Mouse (Mus musculus): Measurements from ENCODE around the gene Samd15. TPM values are rescaled to one million over a fixed set of nuclear protein-coding genes. Genes with fewer than 3 reads are reported as not detected.

Gene Samd15
- polyA plus RNA-seq, 1 experiment from 2014 or later, result 1.5 TPM

- Histone ChIP-seq H3K4me1 (replicated peaks; ENCODE audit: control insufficient read depth, insufficient read depth, low read length) (no peaks in the 10 kb centered on the region), H3K9me3 (ENCODE audit: control insufficient read depth, low read length) (no peaks in the 10 kb centered on the region), H3K9ac (ENCODE audit: low read length) (no peak overlapping the region), H3K4me3 (ENCODE audit: low read length) (no peak overlapping the region), H3K27me3 (ENCODE audit: control insufficient read depth, insufficient read depth, low read depth, low read length) (no peaks in the 10 kb centered on the region), H3K36me3 (ENCODE audit: control insufficient read depth, insufficient read depth, low read length) (no peaks in the 10 kb centered on the region), H3K4me2 (ENCODE audit: low read depth, low read length) (no peak overlapping the region), H3K27ac (ENCODE audit: low read length) (no peak overlapping the region)
- WGBS, result 39% methylated on average over 7 of the region's 7 CpGs
- no peak for ATAC-seq (ENCODE audit: low read depth)
These were observed 19.8 kb downstream of the Samd15 start for GRCm38 (mm10) chr12:87219362-87219761.

DNA sequence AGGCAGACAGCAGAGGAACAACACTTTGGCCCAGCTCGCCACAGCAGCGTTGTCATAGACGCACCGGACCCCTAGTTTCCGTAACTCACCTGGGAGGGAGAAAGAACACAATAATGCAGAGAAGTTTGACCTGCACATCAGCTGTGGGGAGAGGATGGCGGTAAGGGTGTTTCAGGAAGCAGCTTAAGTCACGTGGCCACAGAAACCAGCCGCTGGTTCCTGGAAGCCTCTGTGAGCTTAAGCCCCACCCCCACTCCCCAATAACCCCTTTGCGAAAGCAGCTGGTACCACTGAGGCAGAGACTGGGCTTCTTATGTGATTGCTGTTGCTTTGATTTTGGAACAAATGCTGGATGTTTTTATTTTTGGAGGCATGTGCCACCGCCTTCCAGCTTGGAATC, 25.4 kb downstream of the Samd15 start:
- 69% methylated on average over 10 of the region's 10 CpGs for WGBS
- H3K4me2 ChIP-seq (ENCODE audit: low read depth, low read length), result no peak overlapping the region
- H3K4me3 ChIP-seq (ENCODE audit: low read length), result no peak overlapping the region
- no peaks in the 10 kb centered on the region for H3K36me3 ChIP-seq (ENCODE audit: control insufficient read depth, insufficient read depth, low read length)
- no peaks in the 10 kb centered on the region for H3K9me3 ChIP-seq (ENCODE audit: control insufficient read depth, low read length)
- no peaks in the 10 kb centered on the region for H3K4me1 ChIP-seq (replicated peaks; ENCODE audit: control insufficient read depth, insufficient read depth, low read length)
- no peaks in the 10 kb centered on the region for H3K27me3 ChIP-seq (ENCODE audit: control insufficient read depth, insufficient read depth, low read depth, low read length)
- H3K27ac ChIP-seq (ENCODE audit: low read length), result no peak overlapping the region
- ATAC-seq (ENCODE audit: low read depth), result no peak
- no peak overlapping the region for H3K9ac ChIP-seq (ENCODE audit: low read length)

DNA sequence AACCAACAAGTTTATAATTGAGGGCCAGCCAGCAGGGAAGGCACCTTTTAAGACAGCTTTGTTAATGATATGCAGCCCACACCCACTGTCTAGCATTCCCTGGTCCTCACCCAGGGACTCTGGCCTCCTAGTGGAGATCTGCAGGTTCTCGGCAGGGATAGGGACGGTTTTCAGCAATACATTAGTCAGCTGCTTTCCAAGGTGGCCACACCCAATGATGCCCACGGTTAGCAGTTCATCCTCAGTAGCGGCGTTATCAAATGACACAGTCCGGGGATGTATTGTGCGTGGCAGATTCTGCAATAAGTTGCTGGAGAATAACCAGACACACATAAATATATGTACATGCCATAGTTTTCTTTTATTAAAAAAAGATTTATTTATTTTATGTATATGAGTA, 27.3 kb downstream of the Samd15 start:
- Histone ChIP-seq H3K27me3 (ENCODE audit: control insufficient read depth, insufficient read depth, low read depth, low read length) (no peaks in the 10 kb centered on the region), H3K9me3 (ENCODE audit: control insufficient read depth, low read length) (no peaks in the 10 kb centered on the region), H3K4me1 (replicated peaks; ENCODE audit: control insufficient read depth, insufficient read depth, low read length) (no peaks in the 10 kb centered on the region), H3K4me3 (ENCODE audit: low read length) (no peak overlapping the region), H3K27ac (ENCODE audit: low read length) (no peak overlapping the region), H3K36me3 (ENCODE audit: control insufficient read depth, insufficient read depth, low read length) (no peaks in the 10 kb centered on the region), H3K9ac (ENCODE audit: low read length) (no peak overlapping the region), H3K4me2 (ENCODE audit: low read depth, low read length) (no peak overlapping the region)
- ATAC-seq (ENCODE audit: low read depth), result no peak
- WGBS, result 65% methylated on average over 7 of the region's 7 CpGs

DNA sequence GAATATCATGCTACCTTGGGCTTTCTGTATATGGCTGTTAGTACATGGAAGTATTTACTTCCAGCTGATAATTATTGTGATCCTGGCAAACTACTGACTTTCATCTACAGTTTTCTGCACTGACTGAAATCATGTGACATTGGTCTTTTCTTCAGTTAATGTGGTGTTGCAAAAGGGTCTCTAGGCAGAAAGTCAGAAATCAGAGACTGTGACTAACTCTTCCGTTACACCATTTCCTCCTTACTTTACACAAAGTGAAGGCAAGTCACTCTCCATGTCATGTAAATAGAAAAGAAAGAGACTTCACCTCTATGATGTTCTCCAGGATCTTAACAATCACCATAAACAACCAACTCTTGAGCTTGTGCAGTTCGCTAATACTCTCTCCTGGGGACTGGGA, 30.1 kb downstream of the Samd15 start:
- no peaks in the 10 kb centered on the region for H3K27me3 ChIP-seq (ENCODE audit: control insufficient read depth, insufficient read depth, low read depth, low read length)
- no peak overlapping the region for H3K9ac ChIP-seq (ENCODE audit: low read length)
- H3K4me3 ChIP-seq (ENCODE audit: low read length), result no peak overlapping the region
- no peaks in the 10 kb centered on the region for H3K4me1 ChIP-seq (replicated peaks; ENCODE audit: control insufficient read depth, insufficient read depth, low read length)
- no peak overlapping the region for H3K27ac ChIP-seq (ENCODE audit: low read length)
- no peak for ATAC-seq (ENCODE audit: low read depth)
- H3K9me3 ChIP-seq (ENCODE audit: control insufficient read depth, low read length), result no peaks in the 10 kb centered on the region
- 94% methylated on average over 2 of the region's 2 CpGs for whole genome bisulfite sequencing
- H3K36me3 ChIP-seq (ENCODE audit: control insufficient read depth, insufficient read depth, low read length), result no peaks in the 10 kb centered on the region
- H3K4me2 ChIP-seq (ENCODE audit: low read depth, low read length), result no peak overlapping the region

GRCm38 (mm10) chr12:87230379-87230895, 30.9 kb downstream of the Samd15 start:
- ATAC-seq (ENCODE audit: low read depth), result no peak
- no peaks in the 10 kb centered on the region for H3K27me3 ChIP-seq (ENCODE audit: control insufficient read depth, insufficient read depth, low read depth, low read length)
- no peaks in the 10 kb centered on the region for H3K9me3 ChIP-seq (ENCODE audit: control insufficient read depth, low read length)

DNA sequence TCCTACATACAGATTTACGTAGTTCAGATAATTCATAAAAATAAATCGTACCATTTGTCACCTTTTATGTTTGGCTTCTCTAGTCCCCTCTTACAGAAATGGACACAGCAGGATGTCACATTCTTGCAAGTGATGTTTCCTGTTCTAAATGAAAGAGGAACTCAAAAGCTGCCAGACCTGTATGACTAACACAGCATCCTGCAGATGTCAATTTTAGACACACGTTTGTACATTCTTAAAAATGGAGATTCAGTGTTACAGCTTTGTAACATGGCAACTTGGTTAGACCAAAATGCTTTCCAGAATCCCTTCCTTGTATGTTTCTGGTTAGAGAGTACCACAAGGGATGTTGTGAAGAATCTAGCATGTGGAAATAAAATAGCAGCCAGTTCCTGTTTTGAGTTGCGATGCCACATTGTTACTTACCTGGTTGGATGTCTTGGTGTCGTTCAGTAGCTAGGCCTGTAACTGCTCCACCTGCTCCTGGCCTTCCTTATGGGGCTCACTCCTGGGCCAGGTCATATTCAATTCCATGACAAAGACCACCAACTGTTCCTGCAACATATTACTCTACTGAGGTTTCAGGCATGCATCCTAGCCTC, 37.5 kb downstream of the Samd15 start:
- no peak for ATAC-seq (ENCODE audit: low read depth)
- no peaks in the 10 kb centered on the region for H3K27me3 ChIP-seq (ENCODE audit: control insufficient read depth, insufficient read depth, low read depth, low read length)
- H3K27ac ChIP-seq (ENCODE audit: low read length), result no peak overlapping the region
- H3K9me3 ChIP-seq (ENCODE audit: control insufficient read depth, low read length), result no peaks in the 10 kb centered on the region
- no peak overlapping the region for H3K4me3 ChIP-seq (ENCODE audit: low read length)
- no peak overlapping the region for H3K9ac ChIP-seq (ENCODE audit: low read length)
- H3K4me1 ChIP-seq (replicated peaks; ENCODE audit: control insufficient read depth, insufficient read depth, low read length), result no peaks in the 10 kb centered on the region
- H3K4me2 ChIP-seq (ENCODE audit: low read depth, low read length), result no peak overlapping the region
- WGBS, result 84% methylated on average over 5 of the region's 5 CpGs
- peaks cover 11% of the 10 kb centered on the region for H3K36me3 ChIP-seq (ENCODE audit: control insufficient read depth, insufficient read depth, low read length)

More at GRCm38 (mm10) chr12:87230379-87230895, 30.9 kb downstream of the Samd15 start:
- Histone ChIP-seq H3K4me2 (ENCODE audit: low read depth, low read length) (no peak overlapping the region), H3K36me3 (ENCODE audit: control insufficient read depth, insufficient read depth, low read length) (no peaks in the 10 kb centered on the region), H3K4me3 (ENCODE audit: low read length) (no peak overlapping the region), H3K4me1 (replicated peaks; ENCODE audit: control insufficient read depth, insufficient read depth, low read length) (no peaks in the 10 kb centered on the region), H3K27ac (ENCODE audit: low read length) (no peak overlapping the region), H3K9ac (ENCODE audit: low read length) (no peak overlapping the region)

DNA sequence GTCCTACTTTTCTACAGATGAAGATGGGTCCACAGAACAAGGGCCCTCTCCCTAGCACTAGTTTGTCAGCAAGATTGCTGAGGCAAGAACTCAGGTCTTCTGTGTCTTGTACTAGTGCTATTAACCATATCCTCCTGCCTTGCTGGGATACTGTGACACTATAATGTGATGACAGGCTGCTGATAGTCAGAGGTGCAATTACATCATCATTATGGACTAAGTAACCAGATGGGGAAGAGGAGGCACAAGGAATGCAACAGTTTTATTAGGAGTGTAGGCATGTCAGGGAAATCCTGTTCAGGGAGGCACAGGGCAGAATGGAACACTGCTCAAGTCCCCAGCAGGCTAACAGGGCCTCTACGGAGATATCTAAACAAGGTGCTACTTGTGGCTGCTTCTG, 39.1 kb downstream of the Samd15 start, which contains the start of gene Noxred1:
Gene Noxred1, minus strand, starts transcription at position 101 of the 400 bp plus-strand sequence.
- 82% methylated on average over 1 of the region's 1 CpGs for WGBS
- Histone ChIP-seq H3K9ac (ENCODE audit: low read length) (no peak within 1 kb of the TSS), H3K27ac (ENCODE audit: low read length) (no peak within 1 kb of the TSS), H3K4me2 (ENCODE audit: low read depth, low read length) (no peak within 1 kb of the TSS), H3K9me3 (ENCODE audit: control insufficient read depth, low read length) (no peaks in the 10 kb centered on the region), H3K27me3 (ENCODE audit: control insufficient read depth, insufficient read depth, low read depth, low read length) (no peaks in the 10 kb centered on the region), H3K4me1 (replicated peaks; ENCODE audit: control insufficient read depth, insufficient read depth, low read length) (no peaks in the 10 kb centered on the region), H3K36me3 (ENCODE audit: control insufficient read depth, insufficient read depth, low read length) (peaks cover 13% of the 10 kb centered on the region), H3K4me3 (ENCODE audit: low read length) (no peak within 1 kb of the TSS)
- ATAC-seq (ENCODE audit: low read depth), result no peak

- Histone ChIP-seq H3K4me2 (ENCODE audit: low read depth, low read length) (no peak overlapping the region), H3K9me3 (ENCODE audit: control insufficient read depth, low read length) (no peaks in the 10 kb centered on the region), H3K9ac (ENCODE audit: low read length) (no peak overlapping the region), H3K27ac (ENCODE audit: low read length) (no peak overlapping the region), H3K4me3 (ENCODE audit: low read length) (no peak overlapping the region), H3K27me3 (ENCODE audit: control insufficient read depth, insufficient read depth, low read depth, low read length) (no peaks in the 10 kb centered on the region), H3K4me1 (replicated peaks; ENCODE audit: control insufficient read depth, insufficient read depth, low read length) (no peaks in the 10 kb centered on the region), H3K36me3 (ENCODE audit: control insufficient read depth, insufficient read depth, low read length) (peaks cover 40% of the 10 kb centered on the region)
- no peak for ATAC-seq (ENCODE audit: low read depth)
- WGBS, result 88% methylated on average over 6 of the region's 6 CpGs
These were observed 50.6 kb downstream of the Samd15 start for GRCm38 (mm10) chr12:87250161-87250560.

DNA sequence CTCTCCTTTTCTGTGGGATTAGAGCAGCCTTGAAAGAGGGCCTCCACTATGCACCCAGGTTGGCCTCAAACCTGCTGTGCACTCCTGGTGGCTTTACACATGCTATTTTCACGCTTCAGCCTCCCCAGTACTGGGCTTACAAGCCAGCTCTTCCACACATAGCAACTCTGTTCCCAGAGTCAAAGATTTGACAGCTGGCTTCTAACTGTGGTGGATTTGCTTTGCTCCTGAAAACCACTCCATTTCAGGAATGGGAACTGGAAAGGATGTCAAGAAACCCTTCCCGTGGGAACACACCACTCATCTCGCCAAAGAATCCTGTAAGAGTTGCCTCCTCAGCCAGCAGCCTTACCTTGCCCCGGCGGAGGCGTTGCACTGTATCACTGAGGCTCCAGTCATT, 54.4 kb downstream of the Samd15 start:
- Histone ChIP-seq H3K4me2 (ENCODE audit: low read depth, low read length) (no peak overlapping the region), H3K36me3 (ENCODE audit: control insufficient read depth, insufficient read depth, low read length) (peaks cover 38% of the 10 kb centered on the region)

More for the DNA sequence above, 54.4 kb downstream of the Samd15 start:
- WGBS, result 92% methylated on average over 6 of the region's 6 CpGs
- no peak overlapping the region for H3K9ac ChIP-seq (ENCODE audit: low read length)
- H3K27me3 ChIP-seq (ENCODE audit: control insufficient read depth, insufficient read depth, low read depth, low read length), result no peaks in the 10 kb centered on the region
- no peaks in the 10 kb centered on the region for H3K4me1 ChIP-seq (replicated peaks; ENCODE audit: control insufficient read depth, insufficient read depth, low read length)
- no peak overlapping the region for H3K4me3 ChIP-seq (ENCODE audit: low read length)
- H3K27ac ChIP-seq (ENCODE audit: low read length), result no peak overlapping the region
- no peak for ATAC-seq (ENCODE audit: low read depth)
- no peaks in the 10 kb centered on the region for H3K9me3 ChIP-seq (ENCODE audit: control insufficient read depth, low read length)
